Mouse (Mus musculus) lung, embryonic 14.5 days (tissue): ENCODE results near the gene Scgb1c1. TPM values are rescaled to one million over a fixed set of nuclear protein-coding genes. Genes with fewer than 3 reads are reported as not detected.

Source experiments
- ATAC-seq: fragments of 200-750 bp; cut with Nextera tagmentation; 2 replicates; pipeline ENCODE4 v1.8.0; 2017; ENCODE audit warnings: mild to moderate bottlenecking, moderate TSS enrichment, moderate library complexity; ENCODE audit not compliant: insufficient read depth
- DNase-seq: peaks from one replicate; pipeline ENCODE4 v3.0.0-alpha.2; 2015
- H3K27ac ChIP-seq: fragments of 300-500 bp; sonication (generic); 2 replicates; pipeline ENCODE4 v1.5.1; 2014; ENCODE audit warnings: low read depth, mild to moderate bottlenecking, moderate library complexity
- H3K27me3 ChIP-seq: fragments of 300-500 bp; sonication (generic); 2 replicates; pipeline ENCODE4 v1.6.1; 2014; ENCODE audit warnings: low read length, control low read depth; ENCODE audit not compliant: insufficient read depth
- H3K36me3 ChIP-seq: fragments of 300-500 bp; sonication (generic); 2 replicates; pipeline ENCODE4 v1.6.1; 2014; ENCODE audit warnings: control low read depth; ENCODE audit not compliant: insufficient read depth
- H3K4me1 ChIP-seq: fragments of 300-500 bp; sonication (generic); 2 replicates; pipeline ENCODE4 v1.6.1; 2014; ENCODE audit warnings: antibody characterized with exemption, control low read depth; ENCODE audit not compliant: insufficient read depth
- H3K4me2 ChIP-seq: fragments of 300-500 bp; sonication (generic); 2 replicates; pipeline ENCODE4 v1.6.1; 2014; ENCODE audit warnings: mild to moderate bottlenecking
- H3K4me3 ChIP-seq: fragments of 300-500 bp; sonication (generic); 2 replicates; pipeline ENCODE4 v1.5.1; 2014; ENCODE audit warnings: low read depth, low read length
- H3K9ac ChIP-seq: fragments of 300-500 bp; sonication (generic); 2 replicates; pipeline ENCODE4 v1.6.1; 2014
- H3K9me3 ChIP-seq: fragments of 300-500 bp; sonication (generic); 2 replicates; pipeline ENCODE4 v1.6.1; 2016; ENCODE audit warnings: low read depth, low read length, control low read depth
- CTCF ChIP-seq: IDR thresholded peaks from 2 replicates; pipeline ENCODE4 v1.5.1; 2016; ENCODE audit warnings: antibody characterized with exemption, low read depth
- WGBS: fragments of 180-500 bp; shearing (Covaris S2); extraction: QIAGEN DNeasy Blood & Tissue Kit; methylation state at CpG from one replicate; pipeline ENCODE4 v1.1.7; 2014; 5-methylcytosine and 5-hydroxymethylcytosine counted together
- polyA plus RNA-seq: library from polyadenylated mRNA; unstranded; fragments of >200 nt; fragmentation: Nextera tagmentation; extraction: Ambion mirVana; gene quantifications from 2 replicates; pipeline ENCODE4 v1.2.1, GENCODE M21; 2014

The Scgb1c1 gene
- polyA plus RNA-seq, 1 experiment from 2014 or later = not detected

DNA sequence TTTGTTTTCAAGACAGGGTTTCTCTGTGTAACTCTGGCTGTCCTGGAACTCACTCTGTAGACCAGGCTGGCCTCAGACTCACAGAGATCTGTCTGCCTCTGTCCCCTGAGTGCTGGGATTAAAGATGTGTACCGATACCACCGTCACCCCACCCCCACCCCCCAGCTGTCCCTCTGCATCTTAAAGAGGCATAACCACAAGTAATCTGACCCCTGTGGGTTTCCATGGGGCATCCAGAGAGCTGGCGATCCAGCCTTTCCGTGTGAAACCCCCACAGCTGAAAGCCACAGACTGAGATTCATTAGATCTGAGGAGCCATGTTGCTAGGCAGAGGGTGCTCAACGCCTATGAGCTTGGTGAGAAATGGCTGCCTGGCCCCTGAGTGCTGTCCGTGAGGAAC is 14.7 kb downstream of the Scgb1c1 start:
- TF ChIP-seq CTCF = no peak
- Histone ChIP-seq H3K36me3 (peaks cover 65% of the 10 kb centered on the region), H3K27me3 (no peaks in the 10 kb centered on the region), H3K4me2 (no peak overlapping the region), H3K27ac (no peak overlapping the region), H3K4me1 (peaks cover 5% of the 10 kb centered on the region; the same call in 1 of the 2 replicates), H3K9me3 (no peaks in the 10 kb centered on the region), H3K4me3 (no peak overlapping the region), H3K9ac (no peak overlapping the region)
- DNase-seq (no peak), ATAC-seq (no peak)
- WGBS = 74% methylated on average over 6 of the region's 6 CpGs

DNA sequence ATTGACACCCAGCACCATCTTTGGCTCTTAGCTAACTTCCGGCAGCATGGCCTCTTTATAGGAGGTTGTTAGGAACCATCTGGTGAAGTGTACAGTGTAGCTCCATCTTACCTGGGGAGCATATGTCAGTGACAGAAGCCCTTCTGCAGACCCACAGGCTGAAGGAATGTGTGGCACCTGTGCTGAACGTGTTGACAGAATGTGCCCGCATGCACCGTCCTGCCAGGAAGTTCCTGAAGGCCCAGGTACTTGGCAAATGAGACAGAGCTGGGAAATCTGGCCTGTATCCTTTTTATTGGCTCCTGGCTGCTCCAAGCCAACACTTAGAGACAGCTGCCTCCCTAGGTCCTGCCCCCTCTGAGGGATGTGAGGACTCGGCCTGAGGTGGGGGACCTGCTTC is 15.4 kb downstream of the Scgb1c1 start:
- 83% methylated on average over 5 of the region's 5 CpGs for WGBS
- Histone ChIP-seq H3K4me3 (no peak overlapping the region), H3K4me1 (peaks cover 5% of the 10 kb centered on the region; the same call in 1 of the 2 replicates), H3K27me3 (no peaks in the 10 kb centered on the region), H3K36me3 (peaks cover 65% of the 10 kb centered on the region), H3K4me2 (no peak overlapping the region), H3K9ac (no peak overlapping the region), H3K27ac (no peak overlapping the region), H3K9me3 (no peaks in the 10 kb centered on the region)
- ATAC-seq (no peak), DNase-seq (no peak)
- no peak for TF ChIP-seq CTCF

DNA sequence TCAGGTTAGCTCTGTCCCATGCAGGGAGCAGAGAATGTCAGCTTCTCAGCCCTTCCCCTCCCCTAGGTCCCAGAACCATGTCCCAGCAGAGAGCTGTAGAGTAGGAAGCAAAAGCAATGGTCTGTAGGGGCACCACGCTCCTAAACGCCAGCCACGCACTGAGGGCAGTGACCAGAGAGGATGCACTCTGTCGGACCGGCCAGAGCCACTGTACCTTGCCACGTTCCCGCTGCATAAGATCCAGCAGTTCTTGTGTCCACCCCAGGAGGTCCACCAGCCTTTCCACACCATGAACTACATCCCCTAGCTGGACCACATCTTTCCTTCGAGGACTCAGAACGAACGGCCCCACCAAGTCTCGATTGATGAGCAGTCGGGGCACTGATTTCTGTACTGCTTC is 19.4 kb downstream of the Scgb1c1 start:
- H3K27ac ChIP-seq = no peak overlapping the region
- no peaks in the 10 kb centered on the region for H3K4me1 ChIP-seq
- ATAC-seq (no peak), DNase-seq (no peak)
- no peak for TF ChIP-seq CTCF
- WGBS = 86% methylated on average over 12 of the region's 12 CpGs
- H3K36me3 ChIP-seq = peaks cover 53% of the 10 kb centered on the region
- H3K4me3 ChIP-seq = no peak overlapping the region
- H3K9ac ChIP-seq = no peak overlapping the region
- no peaks in the 10 kb centered on the region for H3K27me3 ChIP-seq
- no peaks in the 10 kb centered on the region for H3K9me3 ChIP-seq
- H3K4me2 ChIP-seq = no peak overlapping the region

DNA sequence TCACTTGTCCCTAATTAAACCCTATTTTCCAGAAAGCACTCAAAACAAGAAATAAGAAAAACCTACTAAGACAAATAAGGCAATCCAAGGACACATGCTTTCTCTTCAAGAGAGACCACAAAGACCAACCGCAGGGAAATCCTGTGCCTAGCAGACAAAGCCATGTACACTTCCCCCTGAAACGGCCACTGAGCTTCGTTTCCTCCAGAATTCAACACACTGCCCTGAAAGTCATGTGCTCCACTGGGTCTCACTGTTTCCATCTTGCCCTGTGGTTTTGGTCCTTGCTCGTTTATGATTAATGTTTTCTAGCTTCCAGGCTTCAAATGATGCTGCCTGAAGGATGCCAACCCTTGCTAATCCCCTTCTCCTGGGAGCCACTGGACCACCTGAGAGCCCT is 28.9 kb downstream of the Scgb1c1 start:
- Histone ChIP-seq H3K27me3 (no peaks in the 10 kb centered on the region), H3K27ac (no peak overlapping the region), H3K4me1 (no peaks in the 10 kb centered on the region), H3K36me3 (peaks cover 23% of the 10 kb centered on the region; the same call in 1 of the 2 replicates), H3K9me3 (no peaks in the 10 kb centered on the region), H3K9ac (no peak overlapping the region), H3K4me3 (no peak overlapping the region), H3K4me2 (no peak overlapping the region)
- 88% methylated on average over 4 of the region's 4 CpGs for WGBS
- DNase-seq (no peak), ATAC-seq (no peak)
- no peak for TF ChIP-seq CTCF

DNA sequence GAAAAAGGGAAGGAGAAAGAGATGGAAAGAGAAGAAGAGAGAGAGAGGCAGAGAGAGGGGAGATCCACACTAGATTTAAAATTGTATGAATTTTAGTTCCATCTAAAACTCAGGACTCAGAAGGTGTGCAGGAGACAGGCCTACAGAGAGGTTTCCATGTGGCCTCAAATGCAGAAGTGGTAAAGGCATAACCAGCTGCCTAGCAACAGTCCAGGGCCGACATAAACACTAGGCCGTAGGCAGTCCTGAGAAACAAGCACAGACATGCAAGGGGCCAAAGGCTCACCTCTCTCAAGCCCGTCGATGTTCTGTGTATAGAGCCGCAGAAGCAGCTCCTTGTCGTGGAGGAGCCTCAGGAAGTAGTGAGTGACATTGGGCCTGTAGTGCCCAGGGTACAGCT is 32.0 kb downstream of the Scgb1c1 start:
- ATAC-seq (no peak), DNase-seq (no peak)
- Histone ChIP-seq H3K9ac (no peak overlapping the region), H3K4me1 (no peaks in the 10 kb centered on the region), H3K9me3 (no peaks in the 10 kb centered on the region), H3K4me2 (no peak overlapping the region), H3K4me3 (no peak overlapping the region), H3K27ac (no peak overlapping the region), H3K36me3 (peaks cover 23% of the 10 kb centered on the region; the same call in 1 of the 2 replicates), H3K27me3 (no peaks in the 10 kb centered on the region)
- TF ChIP-seq CTCF = no peak
- 81% methylated on average over 6 of the region's 6 CpGs for WGBS

- no peaks in the 10 kb centered on the region for H3K9me3 ChIP-seq
- no peak for TF ChIP-seq CTCF
- no peak for ATAC-seq
- WGBS = 85% methylated on average over 7 of the region's 7 CpGs
- no peak for DNase-seq
- no peak overlapping the region for H3K9ac ChIP-seq
- peaks cover 4% of the 10 kb centered on the region; the same call in 1 of the 2 replicates for H3K4me1 ChIP-seq
- no peak overlapping the region for H3K27ac ChIP-seq
- H3K4me2 ChIP-seq = no peak overlapping the region
- H3K36me3 ChIP-seq = peaks cover 26% of the 10 kb centered on the region; the same call in 1 of the 2 replicates
- no peak overlapping the region for H3K4me3 ChIP-seq
- no peaks in the 10 kb centered on the region for H3K27me3 ChIP-seq
These were observed 34.0 kb downstream of the Scgb1c1 start for GRCm38 (mm10) chr7:140879355-140879754.

DNA sequence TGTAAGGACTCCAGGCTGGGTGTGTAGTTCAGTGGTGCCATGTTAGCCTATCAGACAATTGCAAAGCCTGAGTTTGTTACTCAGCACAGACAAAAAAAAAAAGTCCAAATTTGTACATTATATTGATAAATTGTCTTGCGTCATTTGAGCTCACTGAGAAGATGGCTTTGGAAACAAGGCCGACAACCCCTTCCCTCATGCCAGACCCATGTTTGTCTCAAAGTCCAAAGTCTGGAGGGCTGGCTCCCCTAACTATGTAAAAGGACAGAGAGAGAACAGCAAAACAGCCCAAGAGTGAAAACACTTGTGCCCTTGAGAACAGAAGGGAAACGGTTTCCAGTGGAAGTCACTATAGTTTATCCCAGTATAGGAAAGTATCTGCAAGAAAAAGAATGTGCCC is 35.1 kb downstream of the Scgb1c1 start:
- no peaks in the 10 kb centered on the region for H3K9me3 ChIP-seq
- H3K27ac ChIP-seq = no peak overlapping the region
- H3K27me3 ChIP-seq = no peaks in the 10 kb centered on the region
- H3K4me1 ChIP-seq = peaks cover 4% of the 10 kb centered on the region; the same call in 1 of the 2 replicates
- no peak overlapping the region for H3K9ac ChIP-seq
- no peak for TF ChIP-seq CTCF
- WGBS = 78% methylated on average over 3 of the region's 3 CpGs
- no peak for ATAC-seq
- DNase-seq = no peak
- H3K36me3 ChIP-seq = peaks cover 22% of the 10 kb centered on the region; the same call in 1 of the 2 replicates
- no peak overlapping the region for H3K4me3 ChIP-seq
- peak overlapping the region; percentile 87 for H3K4me2 ChIP-seq
